Mouse (Mus musculus) embryonic facial prominence, embryonic 10.5 days (tissue): ENCODE measurements at regions not wholly inside any gene's neighbourhood (a gene's known extent, or its start where the extent isn't known, plus 50 kb on each side); places are given as distances from the start of the nearest gene placed in this dataset.

Source experiments
- DNase-seq: peaks from one replicate; pipeline ENCODE4 v3.0.0-alpha.2; 2017; ENCODE audit warnings: low spot score
- H3K27ac ChIP-seq: fragments of 300-500 bp; sonication (generic); replicated peaks from 2 replicates; pipeline ENCODE4 v1.5.1; 2016; ENCODE audit warnings: mild to moderate bottlenecking
- H3K27me3 ChIP-seq: fragments of 300-500 bp; sonication (generic); replicated peaks from 2 replicates; pipeline ENCODE4 v1.6.1; 2016; ENCODE audit warnings: low read depth, mild to moderate bottlenecking; ENCODE audit not compliant: poor library complexity, severe bottlenecking
- H3K36me3 ChIP-seq: fragments of 300-500 bp; sonication (generic); replicated peaks from 2 replicates; pipeline ENCODE4 v1.6.1; 2016; ENCODE audit warnings: mild to moderate bottlenecking, moderate library complexity
- H3K4me1 ChIP-seq: fragments of 300-500 bp; sonication (generic); 2 replicates; pipeline ENCODE4 v1.6.1; 2016
- H3K4me3 ChIP-seq: fragments of 300-500 bp; sonication (generic); 2 replicates; pipeline ENCODE4 v1.5.1; 2016; ENCODE audit warnings: mild to moderate bottlenecking, moderate library complexity
- H3K9me3 ChIP-seq: fragments of 300-500 bp; sonication (generic); 2 replicates; pipeline ENCODE4 v1.6.1; 2016; ENCODE audit warnings: mild to moderate bottlenecking
- WGBS: fragments of 180-500 bp; shearing (Covaris S2); methylation state at CpG from one replicate; pipeline ENCODE4 v1.1.7; 2016; 5-methylcytosine and 5-hydroxymethylcytosine counted together

GRCm38 (mm10) chr16:39298856-39299255 is 406.4 kb downstream of the Igsf11 start:
- Histone ChIP-seq H3K4me1 (peaks cover 12% of the 10 kb centered on the region), H3K27ac (no peak overlapping the region), H3K27me3 (no peaks in the 10 kb centered on the region), H3K36me3 (no peaks in the 10 kb centered on the region), H3K9me3 (no peaks in the 10 kb centered on the region), H3K4me3 (no peak overlapping the region)
- 91% methylated on average over 3 of the region's 3 CpGs for WGBS
- no peak for DNase-seq

- DNase-seq: peak; percentile 40
- Histone ChIP-seq H3K9me3 (no peaks in the 10 kb centered on the region), H3K4me3 (no peak overlapping the region), H3K4me1 (peaks cover 13% of the 10 kb centered on the region), H3K27me3 (no peaks in the 10 kb centered on the region), H3K27ac (no peak overlapping the region), H3K36me3 (no peaks in the 10 kb centered on the region)
- 22% methylated on average over 1 of the region's 1 CpGs for WGBS
Measured at GRCm38 (mm10) chr16:39302902-39303361, 410.5 kb downstream of the Igsf11 start.

GRCm38 (mm10) chr16:39303371-39303770 is 410.9 kb downstream of the Igsf11 start:
- Histone ChIP-seq H3K36me3 (no peaks in the 10 kb centered on the region), H3K4me3 (no peak overlapping the region), H3K27ac (no peak overlapping the region), H3K4me1 (peaks cover 17% of the 10 kb centered on the region), H3K27me3 (no peaks in the 10 kb centered on the region), H3K9me3 (no peaks in the 10 kb centered on the region)
- no peak for DNase-seq
- 50% methylated on average over 7 of the region's 7 CpGs for WGBS

- WGBS: 61% methylated on average over 5 of the region's 5 CpGs
- Histone ChIP-seq H3K27ac (no peak overlapping the region), H3K36me3 (no peaks in the 10 kb centered on the region), H3K27me3 (no peaks in the 10 kb centered on the region), H3K4me1 (peaks cover 13% of the 10 kb centered on the region), H3K4me3 (no peak overlapping the region), H3K9me3 (no peaks in the 10 kb centered on the region)
- no peak for DNase-seq
Measured at GRCm38 (mm10) chr16:39307951-39308350, 415.5 kb downstream of the Igsf11 start.

GRCm38 (mm10) chr16:39316752-39317594 is 424.5 kb downstream of the Igsf11 start:
- Histone ChIP-seq H3K27me3 (no peaks in the 10 kb centered on the region), H3K36me3 (no peaks in the 10 kb centered on the region), H3K9me3 (no peaks in the 10 kb centered on the region), H3K4me1 (no peaks in the 10 kb centered on the region), H3K4me3 (no peak overlapping the region), H3K27ac (no peak overlapping the region)
- 24% methylated on average over 15 of the region's 15 CpGs for WGBS
- DNase-seq: peak; percentile 81

- H3K4me3 ChIP-seq: no peak overlapping the region
- no peak overlapping the region for H3K27ac ChIP-seq
- H3K27me3 ChIP-seq: no peaks in the 10 kb centered on the region
- no peaks in the 10 kb centered on the region for H3K4me1 ChIP-seq
- no peaks in the 10 kb centered on the region for H3K9me3 ChIP-seq
- no peak for DNase-seq
- no peaks in the 10 kb centered on the region for H3K36me3 ChIP-seq
- 88% methylated on average over 2 of the region's 2 CpGs for WGBS
Measured at GRCm38 (mm10) chr16:39325627-39326026, 433.2 kb downstream of the Igsf11 start.

- WGBS: 71% methylated on average over 2 of the region's 2 CpGs
- H3K27me3 ChIP-seq: no peaks in the 10 kb centered on the region
Measured at GRCm38 (mm10) chr16:39363657-39364056, 471.2 kb downstream of the Igsf11 start.

GRCm38 (mm10) chr16:39368276-39368675 is 475.8 kb downstream of the Igsf11 start:
- DNase-seq: no peak
- Histone ChIP-seq H3K4me3 (no peak overlapping the region), H3K27me3 (no peaks in the 10 kb centered on the region), H3K9me3 (no peaks in the 10 kb centered on the region), H3K36me3 (no peaks in the 10 kb centered on the region), H3K27ac (no peak overlapping the region), H3K4me1 (no peaks in the 10 kb centered on the region)
- 85% methylated on average over 2 of the region's 2 CpGs for WGBS

More at GRCm38 (mm10) chr16:39363657-39364056, 471.2 kb downstream of the Igsf11 start:
- no peaks in the 10 kb centered on the region for H3K4me1 ChIP-seq
- no peaks in the 10 kb centered on the region for H3K36me3 ChIP-seq
- no peak overlapping the region for H3K27ac ChIP-seq
- H3K4me3 ChIP-seq: no peak overlapping the region
- H3K9me3 ChIP-seq: no peaks in the 10 kb centered on the region
- DNase-seq: no peak

- Histone ChIP-seq H3K27ac (no peak overlapping the region), H3K9me3 (no peaks in the 10 kb centered on the region), H3K27me3 (no peaks in the 10 kb centered on the region), H3K4me1 (no peaks in the 10 kb centered on the region), H3K4me3 (no peak overlapping the region), H3K36me3 (no peaks in the 10 kb centered on the region)
- no peak for DNase-seq
- 78% methylated on average over 3 of the region's 3 CpGs for WGBS
Measured at GRCm38 (mm10) chr16:39374616-39375015, 482.1 kb downstream of the Igsf11 start.

GRCm38 (mm10) chr16:39379959-39380358 is 487.5 kb downstream of the Igsf11 start:
- H3K9me3 ChIP-seq: no peaks in the 10 kb centered on the region
- WGBS: 80% methylated on average over 7 of the region's 7 CpGs

GRCm38 (mm10) chr16:39389943-39390342 is 497.5 kb downstream of the Igsf11 start:
- 82% methylated on average over 5 of the region's 5 CpGs for WGBS

More at GRCm38 (mm10) chr16:39379959-39380358, 487.5 kb downstream of the Igsf11 start:
- Histone ChIP-seq H3K4me3 (no peak overlapping the region), H3K27me3 (no peaks in the 10 kb centered on the region), H3K4me1 (no peaks in the 10 kb centered on the region), H3K36me3 (no peaks in the 10 kb centered on the region), H3K27ac (no peak overlapping the region)
- DNase-seq: no peak

GRCm38 (mm10) chr16:39390626-39391025 is 498.2 kb downstream of the Igsf11 start:
- no peaks in the 10 kb centered on the region for H3K27me3 ChIP-seq
- H3K4me3 ChIP-seq: no peak overlapping the region
- 83% methylated on average over 3 of the region's 3 CpGs for WGBS
- H3K27ac ChIP-seq: no peak overlapping the region
- no peaks in the 10 kb centered on the region for H3K9me3 ChIP-seq
- H3K4me1 ChIP-seq: no peaks in the 10 kb centered on the region
- no peaks in the 10 kb centered on the region for H3K36me3 ChIP-seq
- no peak for DNase-seq

More at GRCm38 (mm10) chr16:39389943-39390342, 497.5 kb downstream of the Igsf11 start:
- no peaks in the 10 kb centered on the region for H3K36me3 ChIP-seq
- H3K27me3 ChIP-seq: no peaks in the 10 kb centered on the region
- no peak for DNase-seq
- H3K4me3 ChIP-seq: no peak overlapping the region
- no peak overlapping the region for H3K27ac ChIP-seq
- no peaks in the 10 kb centered on the region for H3K9me3 ChIP-seq
- H3K4me1 ChIP-seq: no peaks in the 10 kb centered on the region

GRCm38 (mm10) chr16:39402101-39402749 is 509.8 kb downstream of the Igsf11 start:
- no peaks in the 10 kb centered on the region for H3K9me3 ChIP-seq
- no peaks in the 10 kb centered on the region for H3K27me3 ChIP-seq
- H3K4me3 ChIP-seq: no peak overlapping the region
- DNase-seq: no peak
- WGBS: 59% methylated on average over 4 of the region's 4 CpGs
- no peaks in the 10 kb centered on the region for H3K4me1 ChIP-seq
- H3K36me3 ChIP-seq: no peaks in the 10 kb centered on the region
- no peak overlapping the region for H3K27ac ChIP-seq
